Mouse (Mus musculus) intestine, embryonic 16.5 days (tissue): ENCODE data around the gene Eci2. TPM values are rescaled to one million over a fixed set of nuclear protein-coding genes. Genes with fewer than 3 reads are reported as not detected.
"Not testable (repeated sequence)": the region's sequence is repeated elsewhere in the genome, so short reads cannot be mapped to it uniquely, and the experiment has no call there.

Source experiments
- ATAC-seq: fragments of 200-750 bp; cut with Nextera tagmentation; 2 replicates; pipeline ENCODE4 v1.8.0; 2017; ENCODE audit warnings: moderate TSS enrichment, moderate library complexity
- H3K27ac ChIP-seq: fragments of 300-500 bp; sonication (generic); 2 replicates; pipeline ENCODE4 v1.5.1; 2014; ENCODE audit warnings: mild to moderate bottlenecking, low read length
- H3K27me3 ChIP-seq: fragments of 300-500 bp; sonication (generic); replicated peaks from 2 replicates; pipeline ENCODE4 v1.6.1; 2014; ENCODE audit warnings: low read length, control low read depth, mixed read lengths; ENCODE audit not compliant: control insufficient read depth, insufficient read depth
- H3K36me3 ChIP-seq: fragments of 300-500 bp; sonication (generic); 2 replicates; pipeline ENCODE4 v1.6.1; 2014; ENCODE audit warnings: low read length, control low read depth; ENCODE audit not compliant: control insufficient read depth, insufficient read depth
- H3K4me1 ChIP-seq: fragments of 300-500 bp; sonication (generic); 2 replicates; pipeline ENCODE4 v1.6.1; 2014; ENCODE audit warnings: low read length, control low read depth, mixed read lengths; ENCODE audit not compliant: control insufficient read depth, insufficient read depth
- H3K4me2 ChIP-seq: fragments of 300-500 bp; sonication (generic); 2 replicates; pipeline ENCODE4 v1.6.1; 2014; ENCODE audit warnings: low read depth, low read length, control low read depth
- H3K4me3 ChIP-seq: fragments of 300-500 bp; sonication (generic); 2 replicates; pipeline ENCODE4 v1.5.1; 2014; ENCODE audit warnings: mild to moderate bottlenecking, low read length
- H3K9ac ChIP-seq: fragments of 300-500 bp; sonication (generic); 2 replicates; pipeline ENCODE4 v1.6.1; 2014; ENCODE audit warnings: low read depth, low read length
- H3K9me3 ChIP-seq: fragments of 300-500 bp; sonication (generic); 2 replicates; pipeline ENCODE4 v1.6.1; 2016; ENCODE audit warnings: low read length, control low read depth; ENCODE audit not compliant: control insufficient read depth
- whole genome bisulfite sequencing: fragments of 180-500 bp; shearing (Covaris S2); extraction: QIAGEN DNeasy Blood & Tissue Kit; methylation state at CpG from one replicate; pipeline ENCODE4 v1.1.7; 2014; 5-methylcytosine and 5-hydroxymethylcytosine counted together
- polyA plus RNA-seq: library from polyadenylated mRNA; unstranded; fragments of >200 nt; fragmentation: Nextera tagmentation; extraction: Ambion mirVana; gene quantifications from 2 replicates; pipeline ENCODE4 v1.2.1, GENCODE M21; 2015

Gene Eci2
- polyA plus RNA-seq, 1 experiment from 2014 or later = 174 TPM

GRCm38 (mm10) chr13:34973770-34974169, 53.1 kb downstream of the Eci2 start:
- H3K4me2 ChIP-seq = no peak overlapping the region
- H3K36me3 ChIP-seq = peaks cover 11% of the 10 kb centered on the region
- no peak overlapping the region for H3K9ac ChIP-seq
- no peak overlapping the region for H3K27ac ChIP-seq
- 31% methylated on average over 1 of the region's 1 CpGs for WGBS
- H3K9me3 ChIP-seq = no peaks in the 10 kb centered on the region
- no peak overlapping the region for H3K4me3 ChIP-seq
- no peaks in the 10 kb centered on the region for H3K4me1 ChIP-seq
- no peak for ATAC-seq
- H3K27me3 ChIP-seq = no peaks in the 10 kb centered on the region

- Histone ChIP-seq H3K4me2 (no peak overlapping the region), H3K4me1 (no peaks in the 10 kb centered on the region), H3K27me3 (no peaks in the 10 kb centered on the region), H3K4me3 (no peak overlapping the region), H3K27ac (no peak overlapping the region), H3K9ac (no peak overlapping the region), H3K9me3 (no peaks in the 10 kb centered on the region), H3K36me3 (peaks cover 8% of the 10 kb centered on the region; the same call in 1 of the 2 replicates)
- no peak for ATAC-seq
- WGBS = 40% methylated on average over 1 of the region's 1 CpGs
Observed at GRCm38 (mm10) chr13:34973149-34973548, 53.7 kb downstream of the Eci2 start.

DNA sequence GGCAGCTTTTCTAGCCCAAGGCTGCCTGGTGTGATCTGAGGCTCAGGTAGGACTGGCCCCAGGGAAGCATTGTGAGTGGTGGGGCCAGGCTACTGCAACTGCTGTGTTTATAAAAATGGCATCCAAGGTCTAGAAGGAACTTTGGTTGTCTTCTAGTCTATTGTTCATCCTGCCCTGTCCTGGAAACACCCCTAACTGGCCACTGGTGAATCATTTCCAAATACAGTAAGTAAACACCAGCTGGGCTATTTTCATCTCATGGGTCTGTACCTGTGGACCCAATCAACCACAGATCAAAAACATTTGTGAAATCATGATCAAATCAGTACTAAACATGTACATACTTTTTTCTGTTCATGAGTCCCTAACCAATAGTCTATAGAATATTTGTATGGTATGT, 54.4 kb downstream of the Eci2 start:
- H3K27ac ChIP-seq, H3K27me3 ChIP-seq, ATAC-seq, H3K4me3 ChIP-seq, H3K4me2 ChIP-seq, H3K9ac ChIP-seq, H3K9me3 ChIP-seq, H3K36me3 ChIP-seq, H3K4me1 ChIP-seq: not testable (repeated sequence)

GRCm38 (mm10) chr13:34965647-34966046, 61.2 kb downstream of the Eci2 start:
- H3K36me3 ChIP-seq, H3K27me3 ChIP-seq, H3K9me3 ChIP-seq, H3K27ac ChIP-seq, H3K4me2 ChIP-seq, H3K9ac ChIP-seq, H3K4me3 ChIP-seq, H3K4me1 ChIP-seq: not testable (repeated sequence)
- WGBS = 77% methylated on average over 9 of the region's 9 CpGs
- 0 out of 2 replicates have a peak, but pooled peaks have one; percentile 54 for ATAC-seq

GRCm38 (mm10) chr13:34964866-34965265, 62.0 kb downstream of the Eci2 start:
- no peak overlapping the region for H3K9ac ChIP-seq
- peaks cover 7% of the 10 kb centered on the region; the same call in 1 of the 2 replicates for H3K4me1 ChIP-seq
- no peaks in the 10 kb centered on the region for H3K36me3 ChIP-seq
- WGBS = 9% methylated on average over 5 of the region's 5 CpGs
- H3K27ac ChIP-seq = no peak overlapping the region
- no peaks in the 10 kb centered on the region; the same call in 1 of the 2 replicates for H3K27me3 ChIP-seq
- H3K4me3 ChIP-seq = peak overlapping the region; percentile 51
- peak; percentile 70 for ATAC-seq
- H3K4me2 ChIP-seq = peak overlapping the region; percentile 77
- H3K9me3 ChIP-seq = no peaks in the 10 kb centered on the region

DNA sequence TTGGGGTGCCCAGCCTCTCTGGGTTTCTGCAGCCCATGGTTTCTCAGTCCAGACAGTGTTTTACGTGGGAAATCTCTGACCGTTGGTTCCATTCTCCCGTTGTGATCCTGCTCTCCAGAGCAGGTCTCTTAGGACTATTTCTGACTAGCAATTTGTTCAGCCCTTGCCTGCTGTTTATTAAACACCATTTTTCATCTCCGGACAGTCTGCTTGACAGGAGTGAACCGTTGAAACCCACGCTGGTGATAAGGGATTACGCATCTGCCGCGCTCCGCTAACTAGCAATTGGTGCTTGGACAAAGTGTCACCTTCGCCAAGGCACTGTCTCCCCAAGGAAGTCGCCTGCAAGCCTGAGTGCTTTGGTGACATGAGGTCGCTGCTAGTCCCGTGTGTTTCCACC, 62.5 kb downstream of the Eci2 start:
- Histone ChIP-seq H3K4me2 (peak overlapping the region; percentile 77), H3K9ac (0 out of 2 replicates have a peak overlapping the region, but pooled peaks have one; percentile 64), H3K27me3 (no peaks in the 10 kb centered on the region; the same call in 1 of the 2 replicates), H3K27ac (no peak overlapping the region), H3K4me3 (peak overlapping the region; percentile 51), H3K36me3 (no peaks in the 10 kb centered on the region), H3K4me1 (peaks cover 7% of the 10 kb centered on the region; the same call in 1 of the 2 replicates), H3K9me3 (no peaks in the 10 kb centered on the region)
- WGBS = 3% methylated on average over 14 of the region's 14 CpGs
- ATAC-seq = peak; percentile 32

DNA sequence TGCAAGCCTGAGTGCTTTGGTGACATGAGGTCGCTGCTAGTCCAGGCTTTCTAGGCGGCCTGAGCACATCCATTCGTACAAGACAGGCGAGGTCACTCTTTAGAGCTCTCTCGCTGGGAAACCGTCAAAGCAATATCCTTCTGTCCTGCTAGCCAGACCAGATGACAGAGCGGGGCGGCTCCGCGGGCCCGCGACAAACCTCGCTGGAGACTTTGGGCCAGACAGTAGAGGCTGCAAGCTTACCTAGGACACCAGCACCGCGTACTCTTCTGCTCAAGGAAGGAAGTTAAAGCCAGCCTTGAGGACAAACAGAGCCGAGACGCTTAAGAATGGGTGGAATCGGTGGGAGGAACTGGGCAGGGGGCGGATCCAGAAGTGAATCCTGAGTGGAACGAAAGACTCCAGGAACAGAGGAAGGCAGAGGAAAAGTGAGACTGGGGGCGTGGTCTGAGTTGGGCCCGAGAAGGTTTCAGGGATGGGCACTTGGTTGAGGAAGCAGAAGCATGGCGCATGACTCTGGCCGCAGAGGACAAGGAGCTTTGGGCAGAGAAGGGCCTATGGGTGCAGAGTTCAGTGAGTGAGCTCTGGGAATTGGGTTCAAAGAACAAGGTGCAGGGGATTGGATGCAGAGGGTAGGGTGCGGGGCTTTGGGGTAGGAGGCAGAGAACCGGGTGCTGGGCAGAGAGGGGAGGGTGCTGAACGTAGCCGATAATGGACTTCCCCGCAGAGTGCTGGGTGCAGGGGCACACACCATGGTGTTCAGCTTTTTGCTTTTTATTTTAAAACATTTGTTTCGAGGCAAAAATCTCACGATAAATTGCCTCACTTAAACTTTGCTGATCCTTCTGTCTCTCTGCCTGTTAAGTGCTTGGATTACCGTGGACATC, 63.1 kb downstream of the Eci2 start, which contains the start of gene Eci3:
Gene Eci3 (minus strand): TSS at position 300 of the 887 bp plus-strand sequence.
- Histone ChIP-seq H3K27ac (no peak within 1 kb of the TSS), H3K9ac (peak within 1 kb of the TSS; percentile 64), H3K4me2 (peak within 1 kb of the TSS; percentile 77), H3K36me3 (no peaks in the 10 kb centered on the region), H3K4me3 (peak within 1 kb of the TSS; percentile 51), H3K27me3 (no peaks in the 10 kb centered on the region; the same call in 1 of the 2 replicates), H3K9me3 (no peaks in the 10 kb centered on the region), H3K4me1 (peaks cover 7% of the 10 kb centered on the region; the same call in 1 of the 2 replicates)
- peak; percentile 91 for ATAC-seq
- 2% methylated on average over 32 of the region's 32 CpGs for WGBS

GRCm38 (mm10) chr13:34960996-34961770, 65.7 kb downstream of the Eci2 start:
- Histone ChIP-seq H3K4me1 (peaks cover 7% of the 10 kb centered on the region; the same call in 1 of the 2 replicates), H3K9me3 (no peaks in the 10 kb centered on the region), H3K27me3 (no peaks in the 10 kb centered on the region; the same call in 1 of the 2 replicates), H3K36me3 (no peaks in the 10 kb centered on the region), H3K4me2 (no peak overlapping the region), H3K27ac (no peak overlapping the region), H3K4me3 (no peak overlapping the region), H3K9ac (no peak overlapping the region)
- WGBS = 78% methylated on average over 4 of the region's 4 CpGs
- ATAC-seq = no peak

- 89% methylated on average over 3 of the region's 3 CpGs for WGBS
- H3K27ac ChIP-seq, H3K4me2 ChIP-seq, H3K36me3 ChIP-seq, ATAC-seq, H3K27me3 ChIP-seq, H3K9ac ChIP-seq, H3K4me3 ChIP-seq, H3K4me1 ChIP-seq, H3K9me3 ChIP-seq: not testable (repeated sequence)
Observed at GRCm38 (mm10) chr13:34958158-34958557, 68.7 kb downstream of the Eci2 start.
